Mouse (Mus musculus): Measurements from ENCODE around the gene Hist3h2ba. TPM values are rescaled to one million over a fixed set of nuclear protein-coding genes. Genes with fewer than 3 reads are reported as not detected.

The Hist3h2ba gene
- total RNA-seq, 2 experiments from 2014 or later = 1.0 to 1.4 TPM

- no peak for DNase-seq
These were observed 15.5 kb downstream of the Hist3h2ba start for GRCm38 (mm10) chr11:58964216-58964615.

- no peak for DNase-seq
These were observed 16.5 kb downstream of the Hist3h2ba start for GRCm38 (mm10) chr11:58965001-58965760.

- no peak for DNase-seq
These were observed 18.6 kb downstream of the Hist3h2ba start for GRCm38 (mm10) chr11:58967346-58967745.

- DNase-seq = no peak
These were observed 19.8 kb downstream of the Hist3h2ba start for GRCm38 (mm10) chr11:58968551-58968950.

GRCm38 (mm10) chr11:58969027-58969426 lies 20.3 kb downstream of the Hist3h2ba start:
- DNase-seq = no peak

GRCm38 (mm10) chr11:58969659-58970058 lies 20.9 kb downstream of the Hist3h2ba start:
- no peak for DNase-seq

- DNase-seq = no peak
These were observed 22.3 kb downstream of the Hist3h2ba start for GRCm38 (mm10) chr11:58970831-58971530.

- DNase-seq = no peak
These were observed 23.1 kb downstream of the Hist3h2ba start for GRCm38 (mm10) chr11:58971796-58972195.

GRCm38 (mm10) chr11:58974414-58974813 lies 25.7 kb downstream of the Hist3h2ba start:
- no peak for DNase-seq

GRCm38 (mm10) chr11:58977150-58977549 lies 28.4 kb downstream of the Hist3h2ba start:
- DNase-seq = no peak

- no peak for DNase-seq
These were observed 28.9 kb downstream of the Hist3h2ba start for GRCm38 (mm10) chr11:58977607-58978026.

- DNase-seq = peak; percentile 72 to 76
These were observed 29.4 kb downstream of the Hist3h2ba start, which contains the start of gene Trim11 for GRCm38 (mm10) chr11:58978027-58978705. Gene Trim11, plus strand, starts transcription at chr11:58978093.

GRCm38 (mm10) chr11:58978706-58979030 lies 29.9 kb downstream of the Hist3h2ba start:
- DNase-seq = no peak

- no peak for DNase-seq
These were observed 30.5 kb downstream of the Hist3h2ba start for GRCm38 (mm10) chr11:58979183-58979582.

GRCm38 (mm10) chr11:58979661-58980060 lies 30.9 kb downstream of the Hist3h2ba start:
- peak in 1 of 2 experiments; percentile 57 for DNase-seq

- DNase-seq = peak in 1 of 2 experiments; percentile 51
These were observed 31.8 kb downstream of the Hist3h2ba start for GRCm38 (mm10) chr11:58980381-58980990.

GRCm38 (mm10) chr11:58981541-58982447 lies 33.1 kb downstream of the Hist3h2ba start:
- peak; percentile 78 to 86 for DNase-seq

- DNase-seq = no peak
These were observed 33.9 kb downstream of the Hist3h2ba start for GRCm38 (mm10) chr11:58982471-58983097.

- DNase-seq = no peak
These were observed 35.1 kb downstream of the Hist3h2ba start for GRCm38 (mm10) chr11:58983691-58984341.

GRCm38 (mm10) chr11:58984657-58985056 lies 35.9 kb downstream of the Hist3h2ba start:
- no peak for DNase-seq
